Mouse (Mus musculus): ENCODE data around the gene Dlg2. TPM values are rescaled to one million over a fixed set of nuclear protein-coding genes. Genes with fewer than 3 reads are reported as not detected.

Gene Dlg2
- total RNA-seq, 2 experiments from 2014 or later: 277 to 316 TPM

DNA sequence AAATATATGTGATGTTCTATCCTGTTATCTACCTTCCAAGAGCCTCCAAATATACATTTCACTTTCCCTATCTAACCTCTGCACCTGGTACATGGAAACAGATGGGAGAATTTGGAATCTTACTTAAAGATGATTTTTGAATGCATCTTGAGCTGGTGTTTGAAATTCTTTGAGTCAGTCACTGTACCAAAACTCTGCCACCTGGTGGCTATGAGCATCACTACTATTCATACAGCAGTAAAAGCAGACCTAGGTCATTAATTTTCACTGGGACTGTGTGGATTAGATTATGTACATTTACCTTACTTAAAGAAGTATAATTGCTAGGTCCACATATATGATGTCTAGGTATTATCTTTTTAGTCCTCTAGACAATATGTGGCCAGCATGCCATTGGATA lies 1124.8 kb downstream of the Dlg2 start:
- intact Hi-C loops (cut with DNase I): no loop called here
- DNase-seq (ENCODE audit: low spot score in 2 of 2): no peak

DNA sequence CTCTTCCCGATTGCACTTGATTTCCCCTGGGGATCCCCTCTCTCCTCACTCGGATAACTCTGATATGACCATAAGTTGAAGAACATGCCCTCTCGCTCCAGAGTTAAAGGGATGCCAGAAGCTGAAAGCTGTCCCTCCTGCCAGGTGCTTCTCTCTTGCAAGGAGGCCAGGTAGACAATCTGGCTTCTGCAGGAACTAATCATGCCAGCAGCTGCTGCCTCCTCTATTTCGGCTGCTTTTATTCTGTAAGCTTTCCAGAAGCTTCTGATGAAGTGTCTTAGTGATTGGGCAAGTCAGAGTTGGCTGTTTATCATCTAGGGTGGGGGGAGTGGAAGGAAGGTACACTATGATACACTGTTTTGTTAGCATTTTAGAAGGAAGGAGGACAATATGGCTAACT lies 1127.1 kb downstream of the Dlg2 start:
- DNase-seq (ENCODE audit: low spot score in 2 of 2): no peak
- intact Hi-C loops (cut with DNase I): no loop called here

DNA sequence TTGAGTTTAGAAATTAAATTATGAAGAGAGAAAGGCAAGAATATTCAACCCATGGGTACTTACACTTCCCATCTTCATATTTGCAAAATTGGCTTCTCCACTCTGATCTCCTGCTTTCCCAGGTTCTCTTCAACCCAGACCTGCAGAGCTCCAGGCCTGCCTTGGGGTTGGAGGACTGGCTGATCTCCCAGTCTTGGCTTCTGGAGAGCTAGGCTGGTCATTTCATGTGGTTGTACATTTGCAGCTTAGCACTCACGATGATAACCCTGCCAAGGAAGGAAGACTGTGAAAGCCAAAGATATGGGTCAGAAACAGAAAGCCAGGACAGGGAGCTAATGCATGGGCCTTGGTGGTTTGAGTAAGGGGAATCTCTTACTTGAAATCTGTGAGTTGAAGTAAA lies 1176.6 kb downstream of the Dlg2 start:
- intact Hi-C loops (cut with DNase I): no loop called here
- DNase-seq (ENCODE audit: low spot score in 2 of 2): no peak

DNA sequence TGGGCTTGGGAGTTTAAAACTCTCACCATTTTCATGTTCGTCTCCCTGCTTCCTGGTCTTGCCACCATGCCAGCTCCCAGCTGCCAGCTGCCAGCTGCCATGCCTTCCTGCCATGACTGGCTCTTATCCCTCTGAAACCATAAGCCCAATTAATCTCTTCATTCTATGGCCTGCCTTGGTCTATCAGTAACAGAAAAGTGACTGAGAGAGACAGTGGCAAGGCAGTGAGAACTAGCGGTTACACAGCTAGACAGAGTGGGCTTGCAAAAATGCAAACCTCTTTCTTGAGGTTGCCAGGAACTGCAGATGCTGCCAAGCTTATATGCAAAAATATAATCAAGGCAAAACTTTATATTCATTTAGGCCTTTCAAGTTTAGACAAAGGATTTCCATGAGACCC lies 1183.0 kb downstream of the Dlg2 start:
- DNase-seq (ENCODE audit: low spot score in 2 of 2): no peak
- intact Hi-C loops (cut with DNase I): no loop called here

DNA sequence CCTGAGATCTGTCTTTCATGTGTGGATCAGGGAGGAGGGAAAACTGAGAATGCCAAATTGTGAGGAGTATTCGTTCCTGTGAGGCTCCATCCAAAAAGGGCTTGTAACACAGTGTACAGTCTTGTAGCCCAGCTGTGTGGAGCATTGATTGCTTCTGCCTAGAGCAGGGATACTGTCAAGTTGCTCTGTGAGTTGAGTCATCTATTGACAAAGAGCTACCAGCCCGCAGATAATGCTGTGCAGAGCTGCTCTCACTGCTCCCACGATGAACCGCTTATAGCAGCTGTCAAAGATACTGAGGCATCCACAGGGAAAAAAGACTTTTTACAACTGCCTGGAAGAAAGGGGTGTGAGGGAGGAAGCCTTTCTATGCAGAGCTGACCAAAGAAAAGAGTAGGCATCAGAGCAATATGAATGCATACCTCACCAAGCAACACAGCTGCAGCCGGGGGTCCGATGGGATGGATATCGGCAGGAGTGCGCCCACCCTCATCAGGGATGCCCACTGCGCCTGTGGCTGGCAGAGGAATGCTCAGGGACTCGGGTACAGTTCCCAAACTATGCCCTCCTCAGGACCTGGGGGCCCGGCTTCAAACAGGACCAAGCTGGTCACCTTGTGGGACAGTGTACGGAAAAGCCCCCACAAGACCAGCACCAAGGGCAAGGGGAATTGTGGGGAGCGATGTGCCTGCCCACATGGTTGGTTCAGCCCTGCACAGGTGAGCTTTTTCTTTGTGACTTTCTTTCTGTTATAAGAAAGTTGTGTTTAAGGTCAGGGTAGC lies 1196.0 kb downstream of the Dlg2 start:
- intact Hi-C loops (cut with DNase I): no loop called here
- DNase-seq (ENCODE audit: low spot score in 2 of 2): peak; percentile 56 to 58

DNA sequence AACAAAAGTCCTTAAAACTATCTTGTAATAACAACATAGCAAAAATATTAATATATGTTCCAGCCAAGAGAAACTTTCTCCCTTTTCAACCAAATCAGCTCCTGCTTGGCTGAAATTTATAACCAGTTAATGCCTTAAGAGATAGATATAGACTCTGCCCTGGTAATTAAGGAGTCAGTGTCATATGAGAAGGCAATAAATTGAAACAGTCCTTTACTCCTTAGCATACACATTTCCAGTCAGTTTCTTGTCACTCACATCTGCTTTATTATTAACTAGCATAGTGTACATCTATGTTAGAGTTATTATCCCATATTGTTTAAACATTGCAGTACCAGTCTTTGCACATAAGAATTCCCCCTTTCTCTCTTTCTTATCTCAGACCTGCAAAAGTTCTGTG lies 1197.9 kb downstream of the Dlg2 start:
- DNase-seq (ENCODE audit: low spot score in 2 of 2): no peak
- intact Hi-C loops (cut with DNase I): no loop called here

DNA sequence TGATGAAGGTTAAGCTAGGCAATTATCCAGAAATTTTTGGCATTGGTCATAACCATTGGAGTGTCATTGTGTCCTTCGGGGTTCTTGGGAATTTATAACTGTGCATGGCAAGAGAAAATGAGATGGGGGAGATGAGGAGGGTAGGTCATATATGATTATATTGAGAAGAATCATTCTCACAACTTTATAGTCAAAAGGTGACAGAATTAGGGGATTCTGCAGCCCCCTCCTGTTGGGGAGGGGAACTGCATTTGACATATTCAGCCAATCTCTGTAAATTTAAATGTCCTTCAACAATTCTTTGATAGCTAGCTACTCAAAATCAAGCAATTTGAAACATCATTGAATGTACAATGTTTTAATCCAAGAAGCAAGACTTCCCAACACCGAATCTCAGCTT lies 1201.5 kb downstream of the Dlg2 start:
- DNase-seq (ENCODE audit: low spot score in 2 of 2): no peak
- intact Hi-C loops (cut with DNase I): no loop called here

DNA sequence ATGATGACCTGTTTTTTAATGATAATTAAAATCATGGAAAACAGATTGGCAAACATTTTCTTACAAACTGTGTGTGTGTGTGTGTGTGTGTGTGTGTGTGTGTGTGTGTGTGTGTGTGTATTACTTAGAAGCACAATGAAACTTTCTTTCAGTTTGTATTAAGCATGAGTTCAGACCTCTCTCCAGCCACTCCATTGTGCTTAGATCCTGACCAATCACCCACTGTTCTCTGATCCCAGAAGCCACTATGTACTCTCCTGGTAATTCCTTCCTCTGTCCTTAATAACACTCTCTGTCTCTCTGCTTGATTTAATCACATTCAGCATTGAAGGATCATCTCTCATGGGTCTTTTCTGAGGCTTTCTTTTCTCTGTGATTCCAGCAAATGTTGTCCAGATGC lies 1211.5 kb downstream of the Dlg2 start:
- intact Hi-C loops (cut with DNase I): no loop called here
- no peak for DNase-seq (ENCODE audit: low spot score in 2 of 2)

DNA sequence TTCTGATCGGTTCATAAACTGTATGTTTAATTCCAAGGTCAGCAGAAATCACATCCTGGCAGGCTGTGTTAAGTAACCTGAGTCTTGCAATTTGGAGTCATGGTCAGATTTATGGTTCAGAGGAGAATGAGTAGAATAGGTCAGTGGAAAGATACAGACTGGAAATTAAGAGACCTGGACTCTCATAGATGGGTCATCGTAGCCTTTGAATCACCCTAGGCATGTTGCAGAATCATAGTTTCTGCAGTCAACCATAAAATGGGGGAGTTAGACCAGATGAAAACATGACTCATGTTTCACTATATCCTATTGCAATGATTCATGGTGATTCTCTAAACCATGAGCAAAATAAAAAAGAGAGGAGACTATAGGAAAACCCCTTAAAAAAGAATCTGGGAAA lies 1213.4 kb downstream of the Dlg2 start:
- intact Hi-C loops (cut with DNase I): no loop called here
- DNase-seq (ENCODE audit: low spot score in 2 of 2): no peak

DNA sequence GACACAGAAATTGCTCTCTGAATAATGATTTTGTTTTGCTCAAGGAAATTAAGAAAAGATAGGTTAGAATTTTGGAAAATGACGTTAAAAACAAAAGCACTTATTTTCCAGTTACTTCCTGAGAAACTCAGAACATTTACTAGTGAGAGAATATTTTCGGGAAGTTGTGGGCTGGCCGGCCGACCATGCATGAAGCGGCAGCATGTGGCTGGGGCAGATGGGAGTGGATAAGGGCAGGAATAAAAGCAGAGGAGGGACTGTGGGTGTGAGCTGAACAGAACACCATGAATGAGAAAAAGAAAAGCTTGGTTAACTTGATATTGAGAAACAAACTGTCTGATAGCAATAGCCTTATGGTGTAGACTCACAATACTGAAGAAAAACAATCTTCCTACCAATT lies 1233.4 kb downstream of the Dlg2 start:
- intact Hi-C loops (cut with DNase I): no loop called here
- peak; percentile 43 to 56 for DNase-seq (ENCODE audit: low spot score in 2 of 2)

DNA sequence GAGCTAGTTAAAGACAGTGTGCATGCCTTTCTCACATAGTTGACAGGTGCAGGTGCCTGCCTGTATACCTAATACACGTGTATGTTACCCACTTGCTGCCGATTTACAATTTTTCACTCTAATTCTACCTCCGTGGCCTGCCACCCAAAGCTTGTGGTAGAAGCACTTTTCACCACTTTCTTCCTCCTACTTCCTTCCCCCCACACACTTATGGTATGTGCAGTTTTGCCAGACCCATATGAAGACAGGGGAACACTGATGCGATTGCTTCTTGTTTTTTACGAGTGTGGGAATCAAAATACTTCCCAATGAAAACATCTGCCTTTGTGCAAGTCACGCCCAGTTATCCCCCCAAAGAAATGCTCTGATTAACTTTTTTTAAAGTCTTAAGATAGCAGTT lies 1234.7 kb downstream of the Dlg2 start:
- intact Hi-C loops (cut with DNase I): no loop called here
- peak; percentile 27 to 32 for DNase-seq (ENCODE audit: low spot score in 2 of 2)

DNA sequence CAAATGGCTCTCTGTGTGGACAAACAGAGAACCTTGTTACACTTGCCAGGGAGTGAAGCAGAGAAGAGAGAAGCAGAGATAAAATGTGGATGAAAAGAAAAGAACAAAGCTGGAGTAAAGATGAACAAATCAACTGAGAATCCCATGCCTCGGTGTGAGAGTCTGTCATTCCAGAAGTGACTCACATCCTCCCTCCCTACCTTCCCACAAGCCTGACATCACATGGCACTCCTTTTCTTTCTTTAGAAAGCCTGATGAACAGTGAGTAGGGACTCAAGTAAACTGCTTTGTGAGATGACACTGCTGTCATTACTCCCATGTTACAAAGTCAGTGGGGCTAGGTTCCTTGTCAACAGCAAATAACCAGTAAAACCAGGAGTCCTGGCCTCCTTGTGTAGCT lies 1239.3 kb downstream of the Dlg2 start:
- intact Hi-C loops (cut with DNase I): no loop called here
- no peak for DNase-seq (ENCODE audit: low spot score in 2 of 2)

DNA sequence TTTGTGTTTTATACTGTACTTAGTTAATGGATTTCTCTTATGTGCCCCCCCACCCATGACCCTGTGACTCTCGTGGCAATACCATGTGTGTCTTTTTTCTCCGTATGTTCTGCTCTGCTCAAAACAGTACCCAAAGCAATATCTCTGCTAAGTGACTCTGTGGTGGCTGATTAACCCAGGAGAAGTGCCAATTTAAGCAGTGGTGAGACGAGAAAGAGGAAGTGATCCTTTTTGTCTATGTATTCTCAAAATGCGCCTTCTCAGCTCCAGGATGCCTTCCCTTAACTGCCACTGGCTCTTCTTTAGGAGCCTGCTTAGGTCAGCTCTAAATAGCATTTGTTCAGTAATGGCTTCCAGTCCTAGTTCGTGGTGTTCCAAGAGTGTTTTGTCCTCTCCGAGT lies 1240.2 kb downstream of the Dlg2 start:
- no peak for DNase-seq (ENCODE audit: low spot score in 2 of 2)
- intact Hi-C loops (cut with DNase I): no loop called here

DNA sequence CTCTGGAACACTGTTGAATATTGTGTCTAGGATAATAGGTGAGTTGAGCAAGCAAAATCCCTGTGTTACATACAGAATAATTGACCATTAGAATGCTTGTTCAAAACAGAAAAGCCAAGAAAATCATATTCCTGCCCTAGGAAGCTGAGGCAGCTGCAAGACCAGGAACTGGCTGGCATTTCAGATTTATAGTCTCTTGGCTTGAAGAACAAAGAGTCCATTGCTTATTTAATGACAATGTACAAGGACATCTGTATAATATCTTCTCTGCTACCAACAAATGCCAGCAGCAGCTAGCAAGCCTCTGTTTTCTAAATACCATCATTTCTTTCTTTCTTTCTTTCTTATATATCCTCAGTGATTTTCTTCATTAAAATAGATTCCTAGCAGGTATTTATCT lies 1243.8 kb downstream of the Dlg2 start:
- intact Hi-C loops (cut with DNase I): no loop called here
- DNase-seq (ENCODE audit: low spot score in 2 of 2): no peak

DNA sequence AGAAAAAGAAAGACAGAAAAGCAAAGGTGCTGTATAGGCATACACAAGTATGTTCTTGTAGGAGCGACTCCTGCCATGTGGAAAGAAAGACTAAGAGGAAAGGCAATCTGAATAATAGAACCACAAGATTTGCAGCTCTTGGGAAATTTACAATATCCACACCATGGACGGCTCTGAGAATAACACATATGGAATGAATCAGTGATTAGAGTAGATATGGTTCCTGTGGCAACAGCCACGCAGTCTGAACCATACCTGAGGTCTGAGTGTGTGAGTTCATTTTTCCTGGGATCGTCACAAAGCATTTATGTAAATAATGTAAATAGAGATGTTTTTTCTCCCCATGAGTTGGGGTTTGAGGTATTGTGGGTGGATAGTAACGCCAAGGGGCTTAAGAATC lies 1247.9 kb downstream of the Dlg2 start:
- intact Hi-C loops (cut with DNase I): no loop called here
- DNase-seq (ENCODE audit: low spot score in 2 of 2): no peak

DNA sequence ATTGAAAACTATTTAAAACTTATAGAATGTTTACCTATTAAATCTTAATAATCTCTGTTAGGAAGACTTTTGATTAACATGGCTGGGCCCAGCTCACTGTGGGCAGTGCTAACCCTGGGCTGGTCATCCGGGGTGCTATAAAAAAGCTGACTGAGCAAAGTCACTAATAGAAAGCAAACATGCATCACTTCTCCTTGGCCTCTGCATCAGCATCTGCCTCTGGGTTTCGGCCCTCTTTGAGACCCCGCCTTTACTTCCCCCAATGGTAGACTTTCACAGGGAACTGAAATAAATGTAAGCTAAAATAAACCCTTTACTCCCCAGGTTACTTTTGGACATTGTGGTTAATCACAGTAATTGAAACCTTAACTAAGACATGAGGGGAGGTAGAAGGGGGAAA lies 1264.3 kb downstream of the Dlg2 start:
- intact Hi-C loops (cut with DNase I): no loop called here
- no peak for DNase-seq (ENCODE audit: low spot score in 2 of 2)

DNA sequence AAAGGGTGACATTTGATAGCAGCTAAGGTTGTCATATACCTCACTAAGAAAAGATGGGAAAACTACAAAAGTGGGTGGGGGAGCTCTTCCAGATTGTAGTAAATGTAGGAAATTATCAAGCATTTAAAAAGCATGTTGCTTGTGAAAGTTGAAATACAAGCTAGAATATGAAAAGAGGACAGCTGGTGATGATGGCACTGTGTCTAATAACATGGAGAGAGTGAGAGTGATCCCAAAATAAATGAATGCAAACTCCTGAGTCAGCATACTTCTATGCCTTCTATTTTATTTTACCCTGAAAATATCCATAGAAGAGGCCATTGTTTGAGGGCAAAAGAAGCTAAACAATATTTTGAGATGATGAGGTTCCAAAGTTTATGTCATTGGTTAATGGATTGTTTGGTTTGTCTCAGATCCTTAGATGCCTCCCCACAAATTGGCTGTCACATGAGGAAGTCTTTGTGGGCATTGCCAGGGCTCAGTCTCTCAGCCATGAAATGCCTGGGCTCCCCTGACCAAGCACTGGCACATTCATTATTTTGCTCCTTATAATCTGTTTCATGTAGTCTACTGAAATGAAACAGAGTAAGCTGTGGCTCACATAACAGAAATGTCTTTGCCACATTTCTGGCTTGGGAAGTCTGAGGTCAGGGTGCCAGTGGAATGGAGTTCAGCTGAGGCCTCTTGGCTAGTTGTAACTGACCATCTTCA lies 1276.8 kb downstream of the Dlg2 start:
- DNase-seq (ENCODE audit: low spot score in 2 of 2): no peak
- intact Hi-C loops (cut with DNase I): no loop called here

DNA sequence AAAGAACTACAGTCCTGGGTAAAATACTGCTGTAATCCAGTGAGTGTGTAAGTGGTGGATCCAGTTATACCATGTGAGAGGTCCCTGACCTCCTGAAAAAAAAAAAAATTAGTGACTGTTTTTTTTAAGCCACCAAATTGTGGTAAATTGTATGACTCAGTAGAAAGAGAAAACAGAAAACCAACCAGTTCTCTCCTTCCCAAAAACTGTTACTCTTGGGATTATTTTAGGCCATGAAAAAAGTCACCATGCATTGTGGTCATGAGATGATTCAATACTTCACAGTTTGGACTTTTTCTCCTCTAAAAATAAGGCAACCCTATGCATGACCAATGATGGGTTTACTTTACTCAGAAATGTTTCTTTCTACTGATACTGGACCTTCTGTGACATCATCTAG lies 1291.2 kb downstream of the Dlg2 start:
- intact Hi-C loops (cut with DNase I): no loop called here
- DNase-seq (ENCODE audit: low spot score in 2 of 2): no peak

DNA sequence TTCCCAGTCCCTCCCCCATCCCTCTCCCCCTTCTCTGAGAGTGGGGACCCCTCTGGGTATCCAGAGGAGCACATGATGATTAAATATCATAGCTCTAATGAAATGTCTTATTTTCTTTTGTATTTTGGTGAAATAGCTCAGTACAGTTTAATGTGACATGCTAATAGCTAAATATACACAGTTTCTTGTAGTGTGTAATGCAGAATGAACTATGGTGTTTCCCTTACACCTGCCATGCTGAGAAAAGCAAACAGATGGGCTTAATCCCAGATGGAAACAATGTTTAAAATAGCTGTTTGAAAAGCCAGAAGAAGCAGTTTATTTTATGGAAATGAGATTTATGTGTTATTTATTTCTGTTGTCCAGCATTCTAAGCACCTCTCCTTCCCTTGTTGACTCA lies 1302.2 kb downstream of the Dlg2 start:
- intact Hi-C loops (cut with DNase I): no loop called here
- no peak for DNase-seq (ENCODE audit: low spot score in 2 of 2)

DNA sequence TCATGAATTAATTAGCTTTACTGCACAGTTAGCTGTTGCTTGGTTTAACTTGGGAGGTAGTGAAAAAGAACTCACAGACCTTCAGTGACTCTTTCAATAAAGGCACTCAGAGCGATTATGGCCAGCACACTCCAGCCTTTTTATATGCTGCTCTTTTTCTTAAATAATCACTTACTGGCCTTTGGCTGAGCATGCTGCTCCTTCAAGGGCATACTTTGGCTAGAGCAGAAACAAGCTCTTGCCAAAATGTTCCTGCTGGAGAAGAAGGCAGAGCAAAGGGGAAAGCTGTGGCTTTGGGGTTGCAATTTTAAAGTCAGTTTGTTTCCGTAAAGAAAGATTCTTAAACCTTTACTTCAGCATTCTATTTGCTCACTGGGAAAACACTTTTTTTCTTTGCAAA lies 1308.1 kb downstream of the Dlg2 start:
- intact Hi-C loops (cut with DNase I): no loop called here
- DNase-seq (ENCODE audit: low spot score in 2 of 2): no peak

DNA sequence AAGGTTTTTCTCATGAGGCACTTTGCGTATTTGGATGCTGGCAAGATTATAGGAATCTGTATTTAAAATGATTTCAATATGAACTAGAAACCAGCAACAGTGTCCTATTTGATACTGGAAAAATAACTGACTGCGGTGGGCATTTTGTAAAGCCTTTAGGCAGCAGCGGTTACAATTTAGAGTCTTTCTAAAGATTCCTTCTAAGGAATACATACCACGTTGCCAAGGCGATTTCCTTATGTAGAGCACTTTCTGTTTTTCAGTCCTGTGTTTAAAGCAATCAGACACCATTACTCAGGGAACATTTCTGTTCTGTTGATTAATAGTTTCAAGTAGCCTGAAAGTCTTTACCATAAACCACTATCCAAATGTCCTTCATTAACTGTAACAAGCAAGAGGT lies 1309.0 kb downstream of the Dlg2 start:
- no peak for DNase-seq (ENCODE audit: low spot score in 2 of 2)

DNA sequence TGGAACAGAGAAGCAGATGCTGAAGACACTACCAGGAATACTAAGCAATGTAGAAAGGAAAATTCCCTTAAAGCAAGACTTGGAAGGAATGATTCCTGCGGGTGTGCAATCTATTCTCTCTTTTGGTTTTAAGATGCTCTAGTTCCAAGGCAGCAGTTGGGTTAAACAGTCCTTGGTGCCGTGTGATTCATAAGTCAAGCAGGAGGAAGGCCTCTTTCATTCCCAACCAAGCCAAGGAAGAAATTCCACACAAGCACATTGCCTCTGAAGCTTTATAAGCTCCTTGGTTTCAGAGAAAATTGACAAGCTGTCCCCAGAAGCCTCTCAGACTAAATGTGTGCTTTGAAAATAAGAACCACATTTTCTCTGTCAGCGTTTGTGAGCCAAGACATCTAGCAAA lies 1309.4 kb downstream of the Dlg2 start:
- intact Hi-C loops (cut with DNase I): no loop called here
- no peak for DNase-seq (ENCODE audit: low spot score in 2 of 2)

More for the DNA sequence above, 1309.0 kb downstream of the Dlg2 start:
- intact Hi-C loops (cut with DNase I): no loop called here

All from left cerebral cortex, postnatal 36 days (tissue).